Mouse (Mus musculus): ENCODE data around the gene Eif4a1. TPM values are rescaled to one million over a fixed set of nuclear protein-coding genes. Genes with fewer than 3 reads are reported as not detected.

Eif4a1 gene
- polyA plus RNA-seq (2017; shearing (Covaris generic)): 100 to 1,000 TPM; 493 to 540 TPM

GRCm38 (mm10) chr11:69672211-69672706 is at the start of gene Eif4a1:
Eif4a1 (minus strand) TSS chr11:69672423.

GRCm38 (mm10) chr11:69695361-69696181 is 23.3 kb upstream of the Eif4a1 start, which contains the start of the genes Tnfsf12 and Tnfsfm13:
Tnfsf12 (minus strand) TSS chr11:69695849.
Tnfsfm13 (minus strand) TSS chr11:69696098.

GRCm38 (mm10) chr11:69685526-69686148 is 13.4 kb upstream of the Eif4a1 start, which contains the start of gene Tnfsf13:
Tnfsf13 (minus strand) TSS chr11:69685784.

DNA sequence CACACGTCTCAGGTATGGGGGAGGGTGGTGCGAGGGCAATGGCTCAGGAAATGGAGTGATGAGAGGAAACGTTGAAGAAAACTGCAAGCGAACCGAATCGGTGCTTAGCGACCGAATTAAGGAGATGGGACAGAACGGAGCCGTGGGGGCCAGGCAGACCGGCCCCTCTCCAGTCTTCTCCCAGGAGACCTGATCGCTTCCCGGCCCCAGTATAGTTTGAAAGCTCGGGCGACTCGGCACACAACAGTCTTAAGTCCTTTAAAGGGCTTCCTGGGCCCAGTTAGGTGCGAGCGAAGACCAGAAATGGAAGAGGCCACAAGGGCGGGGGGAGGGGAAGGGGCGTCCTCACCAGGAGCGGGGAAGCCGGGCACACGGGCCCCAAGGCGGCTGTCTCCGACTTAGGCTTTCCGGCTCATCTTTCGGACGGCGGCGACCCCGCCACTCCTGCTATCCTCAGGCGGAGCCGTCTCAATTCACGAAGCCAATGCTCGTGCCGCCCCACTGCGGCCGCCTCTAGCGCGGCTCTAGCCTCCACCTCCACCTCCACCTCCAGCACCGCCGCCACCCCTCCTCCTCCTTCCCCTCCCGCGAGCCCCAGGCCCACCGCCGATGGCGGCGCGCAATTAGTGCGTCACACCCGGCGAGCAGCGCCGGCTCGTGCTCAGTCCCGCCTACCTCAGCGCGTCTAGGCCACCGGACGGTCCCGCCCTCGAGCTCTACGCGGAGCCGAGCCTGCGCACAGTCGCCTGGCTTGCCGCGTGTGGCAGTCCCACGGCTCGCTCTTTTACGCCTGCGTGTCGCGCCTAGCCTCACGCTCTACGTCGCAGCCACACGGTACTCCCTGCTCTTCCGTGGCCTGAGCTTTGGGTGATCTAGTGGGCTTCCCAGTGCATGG is 9.3 kb upstream of the Eif4a1 start, which contains the start of gene Senp3:
TSS of gene Senp3 (minus strand) at position 771 of the 895 bp plus-strand sequence.

GRCm38 (mm10) chr11:69665961-69666664 is 6.1 kb downstream of the Eif4a1 start, which contains the start of gene Cd68:
Cd68 (minus strand) TSS chr11:69666153.

GRCm38 (mm10) chr11:69662213-69662966 is 9.8 kb downstream of the Eif4a1 start, which contains the start of gene Mpdu1:
Mpdu1 (minus strand) TSS chr11:69662642.

DNA sequence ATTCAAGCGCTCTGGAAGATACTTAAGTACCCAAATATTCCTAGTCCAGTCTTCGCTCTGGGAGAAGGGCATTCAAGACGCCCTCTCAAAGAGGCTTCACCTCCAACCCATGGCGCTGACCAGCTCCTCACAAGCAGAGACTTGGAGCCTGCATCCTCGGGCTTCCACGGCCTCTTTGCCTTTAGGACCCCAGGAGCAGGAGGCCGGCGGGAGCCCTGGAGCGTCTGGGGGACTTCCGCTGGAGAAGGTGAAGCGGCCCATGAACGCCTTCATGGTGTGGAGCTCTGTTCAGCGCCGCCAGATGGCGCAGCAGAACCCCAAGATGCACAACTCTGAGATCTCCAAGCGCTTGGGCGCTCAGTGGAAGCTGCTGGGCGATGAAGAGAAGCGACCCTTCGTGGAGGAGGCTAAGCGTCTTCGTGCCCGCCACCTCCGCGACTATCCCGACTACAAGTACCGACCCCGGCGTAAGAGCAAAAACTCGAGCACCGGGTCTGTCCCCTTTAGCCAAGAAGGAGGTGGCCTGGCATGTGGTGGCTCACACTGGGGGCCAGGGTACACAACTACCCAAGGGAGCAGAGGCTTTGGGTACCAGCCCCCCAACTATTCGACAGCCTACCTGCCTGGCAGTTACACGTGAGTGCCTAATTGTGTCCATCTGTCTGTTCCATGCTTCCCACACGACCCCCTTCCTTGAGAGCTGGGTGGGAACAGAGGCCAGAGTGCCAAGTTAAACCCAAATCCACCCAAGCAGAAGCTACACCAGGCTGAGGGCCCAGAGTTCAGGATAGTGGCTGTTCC is 16.8 kb downstream of the Eif4a1 start, which contains the start of gene Sox15:
TSS of gene Sox15 (plus strand) at position 51 of the 801 bp plus-strand sequence.

GRCm38 (mm10) chr11:69632284-69633089 is 39.7 kb downstream of the Eif4a1 start, which contains the start of gene Fxr2:
Fxr2 (plus strand) TSS chr11:69632990.

GRCm38 (mm10) chr11:69621571-69622268 is 50.5 kb downstream of the Eif4a1 start, which contains the start of gene Sat2:
Sat2 (plus strand) TSS chr11:69622024.

GRCm38 (mm10) chr11:69617805-69618204 is 54.4 kb downstream of the Eif4a1 start, which contains the start of gene Shbg:
Shbg (minus strand) TSS chr11:69617905.

Other genes with a start within 250 kb of the Eif4a1 start
- gene Dnah2, start 123.3 kb downstream of the Eif4a1 start, polyA plus RNA-seq (2017; shearing (Covaris generic)): 1 to 10 TPM in 1 of 2 experiments, under 1 TPM in 1; 0.31 to 3.4 TPM
- under 1 TPM; 0.55 to 0.64 TPM for gene Efnb3, start 112.2 kb downstream of the Eif4a1 start, polyA plus RNA-seq (2017; shearing (Covaris generic))
- gene Wrap53, start 92.2 kb downstream of the Eif4a1 start, polyA plus RNA-seq (2017; shearing (Covaris generic)): 10 to 100 TPM; 26.4 to 26.5 TPM
- gene Trp53, start 92.1 kb downstream of the Eif4a1 start, polyA plus RNA-seq (2017; shearing (Covaris generic)): 100 to 1,000 TPM; 201 to 249 TPM
- gene Atp1b2, start 66.5 kb downstream of the Eif4a1 start, polyA plus RNA-seq (2017; shearing (Covaris generic)): under 1 TPM in 1 of 2 experiments, not detected in 1; 0.55 TPM
- gene Shbg, start 54.5 kb downstream of the Eif4a1 start, polyA plus RNA-seq (2017; shearing (Covaris generic)): under 1 TPM; 0.33 to 0.57 TPM
- gene Sat2, start 50.4 kb downstream of the Eif4a1 start, polyA plus RNA-seq (2017; shearing (Covaris generic)): 1 to 10 TPM in 1 of 2 experiments, not detected in 1; 2.8 TPM
- gene Fxr2, start 39.4 kb downstream of the Eif4a1 start, polyA plus RNA-seq (2017; shearing (Covaris generic)): 10 to 100 TPM; 59.9 to 74.5 TPM
- gene Sox15, start 17.1 kb downstream of the Eif4a1 start, polyA plus RNA-seq (2017; shearing (Covaris generic)): 1 to 10 TPM in 1 of 2 experiments, under 1 TPM in 1; 0.55 to 3.1 TPM
- gene Mpdu1, start 9.8 kb downstream of the Eif4a1 start, polyA plus RNA-seq (2017; shearing (Covaris generic)): 10 to 100 TPM; 47.5 to 52.3 TPM
- 10 to 100 TPM in 1 of 2 experiments, 1 to 10 TPM in 1; 1.7 to 11.0 TPM for gene Cd68, start 6.3 kb downstream of the Eif4a1 start, polyA plus RNA-seq (2017; shearing (Covaris generic))
- gene Senp3, start 9.7 kb upstream of the Eif4a1 start, polyA plus RNA-seq (2017; shearing (Covaris generic)): 10 to 100 TPM; 33.1 to 37.3 TPM
- gene Tnfsf13, start 13.4 kb upstream of the Eif4a1 start, polyA plus RNA-seq (2017; shearing (Covaris generic)): not detected
- not detected for gene Tnfsf12, start 23.4 kb upstream of the Eif4a1 start, polyA plus RNA-seq (2017; shearing (Covaris generic))
- gene Tnfsfm13, start 23.7 kb upstream of the Eif4a1 start, polyA plus RNA-seq (2017; shearing (Covaris generic)): under 1 TPM in 1 of 2 experiments, not detected in 1; 0.45 TPM
- gene Polr2a, start 86.2 kb upstream of the Eif4a1 start, polyA plus RNA-seq (2017; shearing (Covaris generic)): 10 to 100 TPM; 43.7 to 44.7 TPM
- 1 to 10 TPM in 1 of 2 experiments, under 1 TPM in 1; 0.29 to 1.3 TPM for gene Slc35g3, start 89.5 kb upstream of the Eif4a1 start, polyA plus RNA-seq (2017; shearing (Covaris generic))
- 1 to 10 TPM; 3.8 to 5.3 TPM for gene Zbtb4, start 93.5 kb upstream of the Eif4a1 start, polyA plus RNA-seq (2017; shearing (Covaris generic))
- 1 to 10 TPM in 1 of 2 experiments, under 1 TPM in 1; 0.13 to 4.3 TPM for gene Chrnb1, start 123.5 kb upstream of the Eif4a1 start, polyA plus RNA-seq (2017; shearing (Covaris generic))
- gene Fgf11, start 129.4 kb upstream of the Eif4a1 start, polyA plus RNA-seq (2017; shearing (Covaris generic)): not detected
- gene Tmem102, start 133.2 kb upstream of the Eif4a1 start, polyA plus RNA-seq (2017; shearing (Covaris generic)): not detected
- gene Gm39566, start 142.9 kb upstream of the Eif4a1 start, polyA plus RNA-seq (2017; shearing (Covaris generic)): under 1 TPM in 1 of 2 experiments, not detected in 1; 0.39 TPM
- gene Spem2, start 146.0 kb upstream of the Eif4a1 start, polyA plus RNA-seq (2017; shearing (Covaris generic)): not detected
- gene Spem1, start 149.8 kb upstream of the Eif4a1 start, polyA plus RNA-seq (2017; shearing (Covaris generic)): 1 to 10 TPM in 1 of 2 experiments, not detected in 1; 2.1 TPM
- under 1 TPM; 0.26 to 0.83 TPM for gene Nlgn2, start 165.4 kb upstream of the Eif4a1 start, polyA plus RNA-seq (2017; shearing (Covaris generic))
- 10 to 100 TPM; 64.6 to 89.9 TPM for gene Tmem256, start 166.1 kb upstream of the Eif4a1 start, polyA plus RNA-seq (2017; shearing (Covaris generic))
- 10 to 100 TPM; 15.4 to 18.5 TPM for gene Plscr3, start 174.0 kb upstream of the Eif4a1 start, polyA plus RNA-seq (2017; shearing (Covaris generic))
- under 1 TPM; 0.08 to 0.72 TPM for gene Tnk1, start 186.3 kb upstream of the Eif4a1 start, polyA plus RNA-seq (2017; shearing (Covaris generic))
- gene Tmem95, start 205.6 kb upstream of the Eif4a1 start, polyA plus RNA-seq (2017; shearing (Covaris generic)): under 1 TPM in 1 of 2 experiments, not detected in 1; 0.93 TPM
- gene Kctd11, start 209.0 kb upstream of the Eif4a1 start, polyA plus RNA-seq (2017; shearing (Covaris generic)): 1 to 10 TPM; 1.3 TPM
- 100 to 1,000 TPM; 503 to 589 TPM for gene Acap1, start 223.1 kb upstream of the Eif4a1 start, polyA plus RNA-seq (2017; shearing (Covaris generic))
- gene 2810408A11Rik, start 228.6 kb upstream of the Eif4a1 start, polyA plus RNA-seq (2017; shearing (Covaris generic)): 1 to 10 TPM; 3.6 to 4.8 TPM
- 10 to 100 TPM in 1 of 2 experiments, 1 to 10 TPM in 1; 6.4 to 11.6 TPM for gene Neurl4, start 228.6 kb upstream of the Eif4a1 start, polyA plus RNA-seq (2017; shearing (Covaris generic))
- gene Gps2, start 241.5 kb upstream of the Eif4a1 start, polyA plus RNA-seq (2017; shearing (Covaris generic)): 100 to 1,000 TPM; 175 to 265 TPM
- gene Eif5a, start 249.5 kb upstream of the Eif4a1 start, polyA plus RNA-seq (2017; shearing (Covaris generic)): 1,000 to 10,000 TPM; 1,144 to 1,177 TPM